Mouse (Mus musculus): ENCODE data around the gene Fen1.

GRCm38 (mm10) chr19:10173116-10173718 is 30.8 kb downstream of the Fen1 start:
- TF ChIP-seq GATA1 (IDR thresholded peaks at IDR 0.05; ENCODE audit: borderline replicate concordance, low read length) (peak; percentile 70; the same call in 1 of the 3 replicates), FLI1 (IDR thresholded peaks at IDR 0.05; ENCODE audit: low read length) (no peak)
